Mouse (Mus musculus) embryonic fibroblast, embryonic 13.5 days (primary cell): ENCODE data around the gene Grhl1. TPM values are rescaled to one million over a fixed set of nuclear protein-coding genes. Genes with fewer than 3 reads are reported as not detected.

ENCODE experiments used
- H3K27ac ChIP-seq: 2 replicates; pipeline ENCODE4 v1.5.1; 2012; ENCODE audit warnings: low read length, control low read depth, inconsistent platforms; ENCODE audit not compliant: insufficient read depth
- H3K4me1 ChIP-seq: 2 replicates; pipeline ENCODE4 v1.6.1; 2011; ENCODE audit warnings: low read length; ENCODE audit not compliant: control insufficient read depth, insufficient read depth
- H3K4me3 ChIP-seq: 2 replicates; pipeline ENCODE4 v1.5.1; 2011; ENCODE audit warnings: mild to moderate bottlenecking, control low read depth, low read length; ENCODE audit not compliant: insufficient read depth
- CTCF ChIP-seq: IDR thresholded peaks from 2 replicates; pipeline ENCODE4 v1.5.1; 2011; ENCODE audit warnings: mild to moderate bottlenecking, control low read depth, low read length, moderate library complexity, borderline replicate concordance; ENCODE audit not compliant: insufficient read depth
- POLR2A ChIP-seq: IDR thresholded peaks from 2 replicates; pipeline ENCODE4 v1.6.1; 2011; ENCODE audit warnings: low read depth, mild to moderate bottlenecking, control low read depth, low read length, moderate library complexity
- polyA plus RNA-seq: library from polyadenylated mRNA; stranded (reverse); fragments of >200 nt; gene quantifications from 2 replicates; pipeline ENCODE4 v1.2.4, GENCODE M21; 2011; ENCODE audit warnings: low read depth; ENCODE audit not compliant: missing spikeins, insufficient read length

Gene Grhl1
- polyA plus RNA-seq, 1 experiment, result 0.61 TPM

- Histone ChIP-seq H3K4me3 (no peak overlapping the region), H3K27ac (no peak overlapping the region), H3K4me1 (no peaks in the 10 kb centered on the region)
- TF ChIP-seq CTCF (no peak), POLR2A (no peak)
These were observed 84.4 kb downstream of the Grhl1 start for GRCm38 (mm10) chr12:24656436-24656835.

DNA sequence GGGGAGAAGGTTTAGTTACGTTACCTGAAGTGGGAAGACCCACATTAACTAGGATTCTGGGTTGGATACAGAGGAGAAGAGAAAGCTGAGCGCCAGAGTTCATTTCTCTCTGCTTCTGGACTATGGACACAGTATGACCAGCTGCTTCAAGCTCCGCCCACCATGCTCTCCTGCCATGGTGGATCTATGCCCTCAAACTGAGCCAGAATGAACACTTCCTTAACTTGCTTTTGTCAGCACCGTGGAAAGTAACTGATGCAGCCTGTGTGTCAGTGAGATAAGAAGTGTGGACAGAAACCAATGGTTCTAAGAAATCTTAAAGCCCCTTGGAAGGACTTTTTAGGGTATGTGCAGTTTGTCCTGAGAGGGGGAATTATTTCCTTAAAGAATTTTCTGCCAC lies 86.9 kb downstream of the Grhl1 start:
- no peak overlapping the region for H3K4me3 ChIP-seq
- H3K4me1 ChIP-seq, result no peaks in the 10 kb centered on the region
- TF ChIP-seq CTCF, result no peak
- no peak for TF ChIP-seq POLR2A
- H3K27ac ChIP-seq, result no peak overlapping the region

DNA sequence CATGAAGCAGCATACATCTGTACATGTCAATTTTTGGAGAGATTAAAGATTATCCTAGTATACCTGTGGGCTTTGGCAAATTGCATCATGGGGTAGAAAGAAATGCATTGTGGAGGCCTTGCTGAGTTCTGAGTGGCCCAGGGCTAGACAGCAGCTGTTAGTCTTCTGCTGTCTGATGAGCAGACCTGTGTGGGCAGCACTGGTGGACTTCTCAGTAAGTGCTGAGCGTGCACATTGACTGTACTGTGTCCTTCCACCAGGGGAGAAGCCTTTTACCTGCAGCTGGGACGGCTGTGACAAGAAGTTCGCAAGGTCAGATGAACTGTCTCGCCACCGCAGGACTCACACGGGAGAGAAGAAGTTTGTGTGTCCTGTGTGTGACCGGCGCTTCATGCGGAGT lies 87.8 kb downstream of the Grhl1 start:
- TF ChIP-seq POLR2A, result no peak
- no peak for TF ChIP-seq CTCF
- Histone ChIP-seq H3K4me3 (no peak overlapping the region), H3K4me1 (no peaks in the 10 kb centered on the region), H3K27ac (no peak overlapping the region)

- Histone ChIP-seq H3K27ac (no peak overlapping the region), H3K4me1 (no peaks in the 10 kb centered on the region), H3K4me3 (no peak overlapping the region)
- TF ChIP-seq CTCF (no peak), POLR2A (no peak)
These were observed 89.0 kb downstream of the Grhl1 start for GRCm38 (mm10) chr12:24661100-24661499.

DNA sequence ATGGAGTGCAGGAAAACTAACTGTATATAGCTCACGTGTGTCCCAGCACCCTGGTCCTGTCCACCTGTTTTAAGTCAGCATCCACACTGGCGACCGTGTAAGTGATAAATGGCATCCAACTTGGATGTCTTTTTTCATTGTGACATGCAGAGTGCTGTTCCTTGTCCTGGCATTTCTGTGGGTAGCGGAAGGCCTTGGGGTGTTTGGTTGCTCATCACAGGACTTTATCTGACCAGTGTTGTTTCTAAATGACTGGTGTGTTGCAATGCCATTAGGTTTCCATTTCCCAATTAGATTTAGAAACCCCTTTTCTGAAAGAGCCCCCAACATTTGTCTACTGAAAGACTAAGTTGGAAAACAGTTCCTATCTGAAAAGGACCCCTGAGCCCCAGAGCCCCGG lies 90.0 kb downstream of the Grhl1 start:
- no peak for TF ChIP-seq POLR2A
- TF ChIP-seq CTCF, result no peak
- H3K4me1 ChIP-seq, result no peaks in the 10 kb centered on the region
- no peak overlapping the region for H3K27ac ChIP-seq
- H3K4me3 ChIP-seq, result no peak overlapping the region

Other genes starting within 250 kb of the Grhl1 start
- gene Taf1b, start 73.9 kb upstream of the Grhl1 start, polyA plus RNA-seq, result 15.9 and 25.6 TPM in 2 replicates
- gene Klf11, start 79.0 kb downstream of the Grhl1 start, polyA plus RNA-seq, result 3.2 and 5.9 TPM in 2 replicates
- gene Cys1, start 109.5 kb downstream of the Grhl1 start, polyA plus RNA-seq, result 1.4 and 3.4 TPM in 2 replicates
- 102 and 106 TPM in 2 replicates for gene Rrm2, start 136.0 kb downstream of the Grhl1 start, polyA plus RNA-seq